Mouse (Mus musculus) kidney, adult 2 months (tissue): ENCODE data around the gene Gpd1l. TPM values are rescaled to one million over a fixed set of nuclear protein-coding genes. Genes with fewer than 3 reads are reported as not detected.
"Not testable (repeated sequence)": the region's sequence is repeated elsewhere in the genome, so short reads cannot be mapped to it uniquely, and the experiment has no call there.

Experiments
- DNase-seq: peaks from one replicate; pipeline ENCODE4 v3.0.0; 2021
- H3K27ac ChIP-seq: fragments of 200-500 bp; 2 replicates; pipeline ENCODE4 v1.5.1; 2012; ENCODE audit warnings: low read depth, low read length, control low read depth, inconsistent platforms; ENCODE audit not compliant: insufficient read depth
- H3K27me3 ChIP-seq: fragments of 200-500 bp; replicated peaks from 2 replicates; pipeline ENCODE4 v1.6.1; 2012; ENCODE audit warnings: mild to moderate bottlenecking, moderate library complexity, low read length, inconsistent platforms; ENCODE audit not compliant: control insufficient read depth, insufficient read depth
- H3K36me3 ChIP-seq: fragments of 200-500 bp; 2 replicates; pipeline ENCODE4 v1.6.1; 2012; ENCODE audit warnings: mild to moderate bottlenecking, moderate library complexity, low read length, inconsistent platforms; ENCODE audit not compliant: control insufficient read depth, insufficient read depth
- H3K4me1 ChIP-seq: fragments of 200-500 bp; 2 replicates; pipeline ENCODE4 v1.6.1; 2011; ENCODE audit warnings: low read length; ENCODE audit not compliant: control insufficient read depth, insufficient read depth
- H3K4me3 ChIP-seq: fragments of 200-500 bp; 2 replicates; pipeline ENCODE4 v1.5.1; 2011; ENCODE audit warnings: mild to moderate bottlenecking, low read depth, low read length, control low read depth; ENCODE audit not compliant: insufficient read depth
- CTCF ChIP-seq: fragments of 200-500 bp; conservative IDR thresholded peaks from 2 replicates; pipeline ENCODE4 v1.5.1; 2011; ENCODE audit warnings: low read depth, mild to moderate bottlenecking, control low read depth, low read length, moderate library complexity, mixed read lengths; ENCODE audit not compliant: insufficient read depth, insufficient read length
- POLR2A ChIP-seq: fragments of 200-500 bp; IDR thresholded peaks from one replicate; pipeline ENCODE4 v1.6.1; 2011; ENCODE audit warnings: low read depth, low read length, control low read depth
- whole genome bisulfite sequencing: fragments of 180-500 bp; shearing (Covaris S2); methylation state at CpG from one replicate; pipeline ENCODE4 v1.1.7; 2018; 5-methylcytosine and 5-hydroxymethylcytosine counted together
- polyA plus RNA-seq: library from polyadenylated mRNA; depleted of rRNA; stranded (reverse); fragments of >200 nt; gene quantifications from 2 replicates; pipeline ENCODE4 v1.2.3, GENCODE M21; 2012; rRNA removed

Gene Gpd1l
- polyA plus RNA-seq: 28.2 and 31.3 TPM in 2 replicates

GRCm38 (mm10) chr9:114933723-114934171 lies at the start of gene Gpd1l:
Gene Gpd1l, minus strand, starts transcription at chr9:114933987.
- H3K27me3 ChIP-seq: no peaks in the 10 kb centered on the region
- TF ChIP-seq POLR2A (peak; percentile 84), CTCF (no peak)
- WGBS: under 1% methylated on average over 30 of the region's 30 CpGs

GRCm38 (mm10) chr9:114982689-114983360 lies 49.0 kb upstream of the Gpd1l start, which contains the start of gene Rps27rt:
Gene Rps27rt, minus strand, starts transcription at chr9:114982739.
- DNase-seq: no peak
- TF ChIP-seq CTCF (no peak), POLR2A (no peak)
- H3K27me3 ChIP-seq: no peaks in the 10 kb centered on the region
- H3K4me3 ChIP-seq: no peak within 1 kb of the TSS
- no peak within 1 kb of the TSS for H3K27ac ChIP-seq
- no peaks in the 10 kb centered on the region for H3K36me3 ChIP-seq
- peaks cover 9% of the 10 kb centered on the region; the same call in 1 of the 2 replicates for H3K4me1 ChIP-seq
- 93% methylated on average over 16 of the region's 16 CpGs for WGBS

More at GRCm38 (mm10) chr9:114933723-114934171, at the start of gene Gpd1l:
- peak within 1 kb of the TSS; percentile 80 for H3K4me3 ChIP-seq
- H3K27ac ChIP-seq: peak within 1 kb of the TSS; percentile 74
- DNase-seq: peak; percentile 99
- no peaks in the 10 kb centered on the region for H3K36me3 ChIP-seq
- peaks cover 11% of the 10 kb centered on the region; the same call in 1 of the 2 replicates for H3K4me1 ChIP-seq

- Histone ChIP-seq H3K36me3 (no peaks in the 10 kb centered on the region), H3K4me1 (peaks cover 9% of the 10 kb centered on the region; the same call in 1 of the 2 replicates), H3K27ac (no peak overlapping the region), H3K27me3 (no peaks in the 10 kb centered on the region), H3K4me3 (no peak overlapping the region)
- TF ChIP-seq CTCF: no peak
- no peak for TF ChIP-seq POLR2A
- peak; percentile 48 for DNase-seq
- WGBS: 54% methylated on average over 6 of the region's 6 CpGs
These were observed 46.2 kb upstream of the Gpd1l start for GRCm38 (mm10) chr9:114979969-114980368.

- H3K4me1 ChIP-seq: peaks cover 9% of the 10 kb centered on the region; the same call in 1 of the 2 replicates
- WGBS: under 1% methylated on average over 66 of the region's 86 CpGs
- H3K27ac ChIP-seq: peak within 1 kb of the TSS; percentile 10; the same call in 1 of the 2 replicates
- no peaks in the 10 kb centered on the region for H3K36me3 ChIP-seq
- H3K27me3 ChIP-seq: no peaks in the 10 kb centered on the region
- peak; percentile 95 for DNase-seq
- peak within 1 kb of the TSS; percentile 47 for H3K4me3 ChIP-seq
- TF ChIP-seq POLR2A (no peak), CTCF (no peak)
These were observed 44.7 kb upstream of the Gpd1l start, which contains the start of gene Osbpl10 for GRCm38 (mm10) chr9:114978281-114979111. Gene Osbpl10, plus strand, starts transcription at chr9:114978569.

GRCm38 (mm10) chr9:114977461-114978280 lies 43.9 kb upstream of the Gpd1l start:
- H3K27ac ChIP-seq: no peak overlapping the region
- no peak for DNase-seq
- peaks cover 9% of the 10 kb centered on the region; the same call in 1 of the 2 replicates for H3K4me1 ChIP-seq
- TF ChIP-seq CTCF (no peak), POLR2A (no peak)
- 17% methylated on average over 31 of the region's 31 CpGs for WGBS
- H3K27me3 ChIP-seq: no peaks in the 10 kb centered on the region
- H3K36me3 ChIP-seq: no peaks in the 10 kb centered on the region
- peak overlapping the region; percentile 47 for H3K4me3 ChIP-seq

- 84% methylated on average over 7 of the region's 7 CpGs for WGBS
- not testable (repeated sequence) for DNase-seq, H3K4me1 ChIP-seq, H3K27me3 ChIP-seq, H3K27ac ChIP-seq, H3K4me3 ChIP-seq, H3K36me3 ChIP-seq
These were observed 32.5 kb upstream of the Gpd1l start for GRCm38 (mm10) chr9:114966286-114966685.
